Mouse (Mus musculus) MEL (cell line): ENCODE measurements around the gene Fen1. TPM values are rescaled to one million over a fixed set of nuclear protein-coding genes. Genes with fewer than 3 reads are reported as not detected.

Experiments
- DNase-seq: peaks from one replicate; pipeline ENCODE4 v3.0.0; 2011; ENCODE audit warnings: low read depth, low spot score
- H3K27ac ChIP-seq: 2 replicates; pipeline ENCODE4 v1.5.1; 2012; ENCODE audit warnings: low read depth, mild to moderate bottlenecking, control low read depth, low read length, moderate library complexity; ENCODE audit not compliant: control insufficient read depth
- H3K27me3 ChIP-seq, 2 experiments: fragments of 150-350 bp in 1 of 2; sonication (generic) in 1 of 2; 2 replicates each; pipeline ENCODE4 v1.6.1; 2012; ENCODE audit warnings: low read length in 2 of 2, mild to moderate bottlenecking in 2 of 2, improper control_type of control experiment in 1 of 2, moderate library complexity in 1 of 2; ENCODE audit not compliant: insufficient read depth in 2 of 2, control insufficient read depth in 1 of 2
- H3K36me3 ChIP-seq, 2 experiments: 2 replicates each; pipeline ENCODE4 v1.6.1; 2012 to 2014; ENCODE audit warnings: low read length in 2 of 2, improper control_type of control experiment in 1 of 2, inconsistent platforms in 1 of 2, mild to moderate bottlenecking in 1 of 2; ENCODE audit not compliant: insufficient read depth in 2 of 2, control insufficient read depth in 1 of 2
- H3K4me1 ChIP-seq, 2 experiments: fragments of 150-350 bp in 1 of 2; sonication (generic) in 1 of 2; 2 replicates each; pipeline ENCODE4 v1.6.1; 2012; ENCODE audit warnings: low read length in 2 of 2, improper control_type of control experiment in 1 of 2, mild to moderate bottlenecking in 1 of 2; ENCODE audit not compliant: insufficient read depth in 2 of 2, control insufficient read depth in 1 of 2
- H3K4me3 ChIP-seq, 2 experiments: fragments of 150-350 bp in 1 of 2; sonication (generic) in 1 of 2; 2 replicates each; pipeline ENCODE4 v1.5.1; 2012; ENCODE audit warnings: low read depth in 2 of 2, low read length in 2 of 2, mild to moderate bottlenecking in 2 of 2, moderate library complexity in 2 of 2, control low read depth in 1 of 2, improper control_type of control experiment in 1 of 2; ENCODE audit not compliant: control insufficient read depth in 1 of 2, insufficient read depth in 1 of 2
- H3K79me2 ChIP-seq: 2 replicates; pipeline ENCODE4 v1.6.1; 2012; ENCODE audit warnings: mild to moderate bottlenecking, low read length, moderate library complexity; ENCODE audit not compliant: control insufficient read depth, poor library complexity, insufficient read depth
- H3K9ac ChIP-seq: 2 replicates; pipeline ENCODE4 v1.6.1; 2012; ENCODE audit warnings: low read depth, mild to moderate bottlenecking, control low read depth, low read length, moderate library complexity; ENCODE audit not compliant: control insufficient read depth, poor library complexity, severe bottlenecking
- H3K9me3 ChIP-seq: fragments of 150-350 bp; sonication (generic); replicated peaks from 2 replicates; pipeline ENCODE4 v1.6.1; 2012; ENCODE audit warnings: mild to moderate bottlenecking, low read length, improper control_type of control experiment, moderate library complexity; ENCODE audit not compliant: insufficient read depth
- BHLHE40 ChIP-seq: IDR thresholded peaks from 2 replicates; pipeline ENCODE4 v1.6.1; 2012; ENCODE audit warnings: low read depth, mild to moderate bottlenecking, inconsistent platforms, low read length, improper control_type of control experiment, borderline replicate concordance
- CHD1 ChIP-seq: IDR thresholded peaks from 2 replicates; pipeline ENCODE4 v1.6.1; 2012; ENCODE audit warnings: low read depth, mild to moderate bottlenecking, inconsistent platforms, low read length, improper control_type of control experiment
- CTCF ChIP-seq, 3 experiments: IDR thresholded peaks in 2 of 3; conservative IDR thresholded peaks in 1 of 3; 2 replicates each; pipeline ENCODE4 v1.5.1; 2011 to 2012; ENCODE audit warnings: low read length in 3 of 3, low read depth in 2 of 3, mild to moderate bottlenecking in 2 of 3, improper control_type of control experiment in 1 of 3, inconsistent platforms in 1 of 3, mixed read lengths in 1 of 3, moderate library complexity in 1 of 3; ENCODE audit not compliant: control insufficient read depth in 1 of 3, insufficient read depth in 1 of 3, poor library complexity in 1 of 3, severe bottlenecking in 1 of 3
- E2F4 ChIP-seq: IDR thresholded peaks from 2 replicates; pipeline ENCODE4 v1.6.1; 2011; ENCODE audit warnings: low read depth, low read length, improper control_type of control experiment, borderline replicate concordance
- ELF1 ChIP-seq: IDR thresholded peaks from 2 replicates; pipeline ENCODE4 v1.6.1; 2014; ENCODE audit warnings: low read depth, mild to moderate bottlenecking, inconsistent platforms, low read length, improper control_type of control experiment, moderate library complexity
- ETS1 ChIP-seq: IDR thresholded peaks from 2 replicates; pipeline ENCODE4 v1.6.1; 2012; ENCODE audit warnings: low read depth, mild to moderate bottlenecking, inconsistent platforms, low read length, improper control_type of control experiment, moderate library complexity
- GABPA ChIP-seq: IDR thresholded peaks from 2 replicates; pipeline ENCODE4 v1.6.1; 2012; ENCODE audit warnings: low read depth, mild to moderate bottlenecking, inconsistent platforms, low read length, improper control_type of control experiment, moderate library complexity
- HCFC1 ChIP-seq: IDR thresholded peaks from 2 replicates; pipeline ENCODE4 v1.6.1; 2012; ENCODE audit warnings: low read depth, mild to moderate bottlenecking, inconsistent platforms, low read length, improper control_type of control experiment, moderate library complexity
- JUND ChIP-seq: IDR thresholded peaks from 2 replicates; pipeline ENCODE4 v1.6.1; 2011; ENCODE audit warnings: low read depth, mild to moderate bottlenecking, improper control_type of control experiment, low read length
- MAFK ChIP-seq: IDR thresholded peaks from 2 replicates; pipeline ENCODE4 v1.6.1; 2011; ENCODE audit warnings: low read depth, mild to moderate bottlenecking, low read length, improper control_type of control experiment, borderline replicate concordance
- MAX ChIP-seq: IDR thresholded peaks from 2 replicates; pipeline ENCODE4 v1.6.1; 2011; ENCODE audit warnings: low read length, improper control_type of control experiment
- MAZ ChIP-seq: IDR thresholded peaks from 2 replicates; pipeline ENCODE4 v1.6.1; 2012; ENCODE audit warnings: low read depth, mild to moderate bottlenecking, inconsistent platforms, low read length, improper control_type of control experiment
- MYB ChIP-seq: IDR thresholded peaks from 2 replicates; pipeline ENCODE4 v1.6.1; 2011; ENCODE audit warnings: mild to moderate bottlenecking, low read depth, low read length, improper control_type of control experiment
- NELFE ChIP-seq: IDR thresholded peaks from 2 replicates; pipeline ENCODE4 v1.6.1; 2011; ENCODE audit warnings: low read depth, low read length, improper control_type of control experiment
- NRF1 ChIP-seq: IDR thresholded peaks from 2 replicates; pipeline ENCODE4 v1.6.1; 2014; ENCODE audit warnings: low read depth, mild to moderate bottlenecking, inconsistent platforms, low read length, improper control_type of control experiment, moderate library complexity; ENCODE audit not compliant: poor library complexity, insufficient read depth, severe bottlenecking
- POLR2A ChIP-seq, 2 experiments: IDR thresholded peaks; 2 replicates each; pipeline ENCODE4 v1.6.1; 2011 to 2012; ENCODE audit warnings: low read length in 2 of 2, mild to moderate bottlenecking in 2 of 2, control low read depth in 1 of 2, improper control_type of control experiment in 1 of 2, low read depth in 1 of 2, moderate library complexity in 1 of 2; ENCODE audit not compliant: control insufficient read depth in 1 of 2, insufficient read depth in 1 of 2, poor library complexity in 1 of 2
- POLR2AphosphoS2 ChIP-seq: IDR thresholded peaks from 2 replicates; pipeline ENCODE4 v1.6.1; 2011; ENCODE audit warnings: low read length, improper control_type of control experiment
- RAD21 ChIP-seq: IDR thresholded peaks from 2 replicates; pipeline ENCODE4 v1.6.1; 2011; ENCODE audit warnings: mild to moderate bottlenecking, low read depth, low read length, improper control_type of control experiment
- RCOR1 ChIP-seq: IDR thresholded peaks from 2 replicates; pipeline ENCODE4 v1.6.1; 2012; ENCODE audit warnings: low read depth, mild to moderate bottlenecking, inconsistent platforms, low read length, improper control_type of control experiment
- SMC3 ChIP-seq: IDR thresholded peaks from 2 replicates; pipeline ENCODE4 v1.6.1; 2011; ENCODE audit warnings: low read depth, low read length, improper control_type of control experiment
- TAL1 ChIP-seq: IDR thresholded peaks from 2 replicates; pipeline ENCODE4 v1.6.1; 2012; ENCODE audit warnings: mild to moderate bottlenecking, inconsistent platforms, low read length, moderate library complexity, mixed read lengths
- TBP ChIP-seq: IDR thresholded peaks from 2 replicates; pipeline ENCODE4 v1.8.0; 2011; ENCODE audit warnings: low read depth, low read length, improper control_type of control experiment
- TCF12 ChIP-seq: IDR thresholded peaks from 2 replicates; pipeline ENCODE4 v1.6.1; 2014; ENCODE audit warnings: low read depth, mild to moderate bottlenecking, inconsistent platforms, low read length, improper control_type of control experiment, moderate library complexity
- USF1 ChIP-seq: IDR thresholded peaks from 2 replicates; pipeline ENCODE4 v1.6.1; 2014; ENCODE audit warnings: low read depth, mild to moderate bottlenecking, inconsistent platforms, low read length, improper control_type of control experiment, moderate library complexity
- ZC3H11A ChIP-seq: IDR thresholded peaks from 2 replicates; pipeline ENCODE4 v1.6.1; 2012; ENCODE audit warnings: low read depth, mild to moderate bottlenecking, inconsistent platforms, low read length, improper control_type of control experiment
- ZKSCAN1 ChIP-seq: IDR thresholded peaks from 2 replicates; pipeline ENCODE4 v1.6.1; 2012; ENCODE audit warnings: low read depth, mild to moderate bottlenecking, inconsistent platforms, low read length, improper control_type of control experiment, moderate library complexity
- ZMIZ1 ChIP-seq: IDR thresholded peaks from 2 replicates; pipeline ENCODE4 v1.6.1; 2012; ENCODE audit warnings: low read depth, mild to moderate bottlenecking, inconsistent platforms, low read length, improper control_type of control experiment, moderate library complexity
- polyA plus RNA-seq, 2 experiments: library from polyadenylated mRNA; stranded (reverse) in 1 of 2; unstranded in 1 of 2; fragments of >175 nt in 1 of 2; fragments of >200 nt in 1 of 2; gene quantifications; 2 replicates each; pipeline versions ENCODE4 v1.2.1 to v1.2.4; 2012; ENCODE audit warnings: low replicate concordance in 2 of 2, low read depth in 1 of 2; ENCODE audit not compliant: insufficient read length in 2 of 2, insufficient read depth in 1 of 2, missing spikeins in 1 of 2
- total RNA-seq: library from RNA; depleted of rRNA; stranded (reverse); fragments of 300-350 nt; gene quantifications from 2 replicates; pipeline ENCODE4 v1.2.3, GENCODE M21; 2012

Fen1 gene
- total and polyA plus RNA-seq, 3 experiments, result 145 to 189 TPM; not detected in 1

DNA sequence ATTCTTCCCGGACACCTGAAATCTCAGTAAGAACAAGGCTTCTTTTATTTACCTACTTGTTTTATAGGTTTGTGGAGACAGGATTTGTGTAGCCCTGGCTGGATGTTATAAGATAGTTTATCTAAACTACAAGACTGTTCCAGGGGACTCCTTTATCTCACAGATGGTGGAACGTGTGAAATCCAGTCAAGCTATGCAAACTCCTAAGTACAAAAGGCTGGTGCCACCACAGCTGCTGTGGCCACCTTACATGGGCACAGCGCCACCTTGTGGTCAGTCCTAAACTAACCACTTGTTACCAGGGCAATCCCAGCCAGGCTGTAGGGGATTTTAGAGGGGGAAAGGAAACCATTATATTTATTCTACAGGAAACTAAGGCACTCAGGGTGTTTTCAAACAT lies 5.2 kb downstream of the Fen1 start (continued):
- TF ChIP-seq ZC3H11A, result peak; percentile 64

- no peak overlapping the region for H3K9ac ChIP-seq
- H3K9me3 ChIP-seq, result no peaks in the 10 kb centered on the region
- H3K27ac ChIP-seq, result no peak overlapping the region
- TF ChIP-seq JUND (no peak), TCF12 (no peak), POLR2A (IDR thresholded peaks at IDR 0.05; ENCODE audit: control insufficient read depth in 1 of 2, insufficient read depth in 1 of 2, low read depth in 1 of 2, low read length in 2 of 2, poor library complexity in 1 of 2) (peak in 1 of 2 experiments; percentile 36; a peak in 1 of 4 replicates), POLR2AphosphoS2 (peak; percentile 82), E2F4 (no peak), SMC3 (no peak; the same call in 1 of the 2 replicates), GABPA (no peak), USF1 (no peak), MYB (no peak), ZC3H11A (no peak), ELF1 (no peak), MAX (no peak), BHLHE40 (no peak), ZMIZ1 (0 out of 2 replicates have a peak, but pooled peaks have one; percentile 19), CHD1 (no peak), HCFC1 (no peak), MAZ (no peak), ZKSCAN1 (no peak), RCOR1 (no peak), CTCF (IDR thresholded peaks at IDR 0.05 in 2 of 3, conservative IDR thresholded peaks at IDR 0.05 in 1 of 3; ENCODE audit: control insufficient read depth in 1 of 3, insufficient read depth in 1 of 3, low read depth in 2 of 3, low read length in 3 of 3, poor library complexity in 1 of 3, severe bottlenecking in 1 of 3) (no peak), ETS1 (no peak), NRF1 (no peak), NELFE (no peak), RAD21 (no peak), MAFK (no peak), TBP (no peak), TAL1 (no peak)
- H3K4me1 ChIP-seq, result peaks cover 0 to 4% of the 10 kb centered on the region in 2 experiments; a peak in 2 of 4 replicates
- H3K79me2 ChIP-seq, result peaks cover 25% of the 10 kb centered on the region
- no peak overlapping the region for H3K4me3 ChIP-seq
- no peaks in the 10 kb centered on the region for H3K27me3 ChIP-seq
- H3K36me3 ChIP-seq, result peaks cover 5 to 10% of the 10 kb centered on the region in 2 experiments
- DNase-seq, result no peak
Observed at GRCm38 (mm10) chr19:10198286-10198685, 5.7 kb downstream of the Fen1 start.
